Mouse (Mus musculus) neural tube, embryonic 13.5 days (tissue): ENCODE measurements at regions not wholly inside any gene's neighbourhood (a gene's known extent, or its start where the extent isn't known, plus 50 kb on each side); places are given as distances from the start of the nearest gene placed in this dataset.

Experiments used
- ATAC-seq: fragments of 200-750 bp; cut with Nextera tagmentation; 2 replicates; pipeline ENCODE4 v1.8.0; 2017; ENCODE audit warnings: low read depth, mild to moderate bottlenecking, moderate TSS enrichment, moderate library complexity
- H3K27ac ChIP-seq: fragments of 300-500 bp; sonication (generic); replicated peaks from 2 replicates; pipeline ENCODE4 v1.5.1; 2015; ENCODE audit warnings: moderate library complexity, mild to moderate bottlenecking, inconsistent platforms
- H3K27me3 ChIP-seq: fragments of 300-500 bp; sonication (generic); 2 replicates; pipeline ENCODE4 v1.6.1; 2015; ENCODE audit warnings: mild to moderate bottlenecking, inconsistent platforms
- H3K36me3 ChIP-seq: fragments of 300-500 bp; sonication (generic); 2 replicates; pipeline ENCODE4 v1.6.1; 2015; ENCODE audit warnings: mild to moderate bottlenecking, inconsistent platforms
- H3K4me1 ChIP-seq: fragments of 300-500 bp; sonication (generic); replicated peaks from 2 replicates; pipeline ENCODE4 v1.6.1; 2015; ENCODE audit warnings: inconsistent platforms
- H3K4me2 ChIP-seq: fragments of 300-500 bp; sonication (generic); 2 replicates; pipeline ENCODE4 v1.6.1; 2015; ENCODE audit warnings: inconsistent platforms, mild to moderate bottlenecking, moderate library complexity
- H3K4me3 ChIP-seq: fragments of 300-500 bp; sonication (generic); 2 replicates; pipeline ENCODE4 v1.5.1; 2015; ENCODE audit warnings: mild to moderate bottlenecking, inconsistent platforms
- H3K9ac ChIP-seq: fragments of 300-500 bp; sonication (generic); 2 replicates; pipeline ENCODE4 v1.6.1; 2015; ENCODE audit warnings: moderate library complexity, mild to moderate bottlenecking, inconsistent platforms
- H3K9me3 ChIP-seq: fragments of 300-500 bp; sonication (generic); 2 replicates; pipeline ENCODE4 v1.6.1; 2016; ENCODE audit warnings: inconsistent platforms
- WGBS: fragments of 180-500 bp; shearing (Covaris S2); methylation state at CpG from one replicate; pipeline ENCODE4 v1.1.7; 2015; 5-methylcytosine and 5-hydroxymethylcytosine counted together

- Histone ChIP-seq H3K27me3 (peaks cover 35% of the 10 kb centered on the region), H3K9ac (peak overlapping the region; percentile 88), H3K4me3 (peak overlapping the region; percentile 42), H3K4me1 (peaks cover 92% of the 10 kb centered on the region), H3K9me3 (no peaks in the 10 kb centered on the region), H3K36me3 (no peaks in the 10 kb centered on the region), H3K27ac (peak overlapping the region; percentile 100), H3K4me2 (peak overlapping the region; percentile 72)
- ATAC-seq: peak; percentile 49
- 18% methylated on average over 9 of the region's 9 CpGs for WGBS
Measured at GRCm38 (mm10) chr15:85652871-85653337, 70.6 kb upstream of the Wnt7b start.

DNA sequence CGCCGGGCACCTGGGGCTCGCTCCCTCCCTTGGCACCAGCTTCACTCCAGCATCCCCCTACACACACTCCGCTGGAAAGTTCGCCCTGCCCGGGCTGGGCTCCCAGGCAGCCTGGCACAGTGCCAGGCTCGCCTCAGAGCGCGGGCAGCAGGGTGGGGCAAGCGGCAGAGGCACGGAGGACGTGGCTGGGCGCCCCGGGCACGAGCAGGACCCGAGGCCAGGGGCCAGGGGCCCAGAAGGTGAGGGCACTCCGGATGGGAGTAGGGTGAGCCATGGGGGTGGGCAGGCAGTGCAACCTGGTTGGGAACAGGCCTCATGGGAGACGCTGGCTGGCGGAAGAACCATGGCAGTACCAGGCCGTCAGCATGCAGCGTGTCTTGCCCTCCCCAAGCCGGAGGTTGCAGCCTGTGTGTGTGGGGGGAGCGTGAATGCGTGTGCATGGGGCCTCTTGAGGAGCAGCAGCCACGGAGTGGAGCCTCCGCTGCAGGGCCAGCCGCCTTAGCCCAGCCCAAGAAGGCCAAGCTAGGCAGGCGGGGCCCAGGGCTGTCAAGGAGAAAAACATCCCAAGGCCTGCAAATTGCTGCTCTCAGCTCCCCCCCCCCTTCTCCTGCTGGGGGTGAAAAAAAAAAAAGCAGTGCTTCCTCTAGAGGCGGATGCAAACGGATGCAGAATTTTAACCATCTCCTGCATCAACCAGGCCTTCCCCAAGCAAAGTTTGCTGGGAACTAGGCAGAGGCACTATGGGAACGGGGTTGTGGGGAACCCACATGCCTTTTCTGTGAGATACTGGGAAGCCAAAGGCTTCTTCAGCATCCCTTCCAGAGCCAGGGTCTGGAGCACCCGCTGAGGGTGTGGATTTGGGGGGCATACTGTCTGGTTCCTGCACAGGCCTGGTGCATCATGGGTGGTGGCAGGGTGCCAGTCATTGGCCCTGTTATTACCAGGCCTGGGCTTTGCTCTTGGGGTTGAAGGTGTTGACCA lies 71.4 kb upstream of the Wnt7b start:
- Histone ChIP-seq H3K27me3 (peaks cover 36% of the 10 kb centered on the region), H3K9ac (peak overlapping the region; percentile 88), H3K36me3 (0 out of 2 replicates have a peak, but pooled peaks cover 4% of the 10 kb centered on the region), H3K9me3 (no peaks in the 10 kb centered on the region), H3K4me3 (peak overlapping the region; percentile 42), H3K4me2 (peak overlapping the region; percentile 72), H3K27ac (peak overlapping the region; percentile 100), H3K4me1 (peaks cover 93% of the 10 kb centered on the region)
- WGBS: 17% methylated on average over 32 of the region's 32 CpGs
- peak; percentile 84 for ATAC-seq

DNA sequence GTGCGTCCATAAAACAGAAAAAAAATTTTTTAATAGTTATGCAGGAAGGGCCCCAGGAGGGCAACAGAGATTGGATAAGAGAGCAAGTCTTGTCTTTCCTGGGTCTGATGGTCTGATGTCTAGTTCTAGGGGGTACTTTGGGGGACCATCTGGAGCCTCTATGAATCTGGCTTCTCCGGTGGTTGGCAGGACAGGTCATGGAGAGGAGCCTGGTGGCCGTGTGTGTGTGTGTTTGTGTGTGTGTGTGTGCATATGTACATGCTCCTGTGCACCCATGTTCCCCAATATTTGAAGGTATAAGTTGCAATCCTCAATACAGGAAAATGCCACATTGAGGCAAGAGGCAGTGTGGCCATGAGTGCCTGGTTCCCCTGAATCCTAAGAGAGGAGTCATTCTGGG lies 72.5 kb upstream of the Wnt7b start:
- peaks cover 88% of the 10 kb centered on the region for H3K4me1 ChIP-seq
- 53% methylated on average over 3 of the region's 3 CpGs for WGBS
- H3K9me3 ChIP-seq: no peaks in the 10 kb centered on the region
- peak overlapping the region; percentile 42 for H3K4me3 ChIP-seq
- H3K27ac ChIP-seq: peak overlapping the region; percentile 100
- H3K9ac ChIP-seq: peak overlapping the region; percentile 88
- 0 out of 2 replicates have a peak, but pooled peaks cover 4% of the 10 kb centered on the region for H3K36me3 ChIP-seq
- peak overlapping the region; percentile 72 for H3K4me2 ChIP-seq
- no peak for ATAC-seq
- peaks cover 42% of the 10 kb centered on the region for H3K27me3 ChIP-seq

GRCm38 (mm10) chr15:85655751-85656167 lies 73.5 kb upstream of the Wnt7b start:
- peak; percentile 70 for ATAC-seq
- peak overlapping the region; percentile 72 for H3K4me2 ChIP-seq
- no peaks in the 10 kb centered on the region for H3K9me3 ChIP-seq
- H3K27me3 ChIP-seq: peaks cover 46% of the 10 kb centered on the region
- 0 out of 2 replicates have a peak, but pooled peaks cover 4% of the 10 kb centered on the region for H3K36me3 ChIP-seq
- H3K9ac ChIP-seq: peak overlapping the region; percentile 88
- 33% methylated on average over 6 of the region's 6 CpGs for WGBS
- H3K27ac ChIP-seq: peak overlapping the region; percentile 100
- peaks cover 89% of the 10 kb centered on the region for H3K4me1 ChIP-seq
- peak overlapping the region; percentile 42 for H3K4me3 ChIP-seq

- peak overlapping the region; percentile 72 for H3K4me2 ChIP-seq
- H3K9ac ChIP-seq: no peak overlapping the region
- H3K36me3 ChIP-seq: 0 out of 2 replicates have a peak, but pooled peaks cover 4% of the 10 kb centered on the region
- peaks cover 54% of the 10 kb centered on the region for H3K27me3 ChIP-seq
- peak overlapping the region; percentile 62 for H3K27ac ChIP-seq
- 62% methylated on average over 6 of the region's 6 CpGs for WGBS
- ATAC-seq: no peak
- no peak overlapping the region for H3K4me3 ChIP-seq
- H3K9me3 ChIP-seq: no peaks in the 10 kb centered on the region
- peaks cover 89% of the 10 kb centered on the region for H3K4me1 ChIP-seq
Measured at GRCm38 (mm10) chr15:85656852-85657251, 74.6 kb upstream of the Wnt7b start.

GRCm38 (mm10) chr15:85657441-85657989 lies 75.2 kb upstream of the Wnt7b start:
- Histone ChIP-seq H3K27ac (peak overlapping the region; percentile 62), H3K36me3 (0 out of 2 replicates have a peak, but pooled peaks cover 4% of the 10 kb centered on the region), H3K27me3 (peaks cover 61% of the 10 kb centered on the region), H3K4me1 (peaks cover 89% of the 10 kb centered on the region), H3K4me2 (peak overlapping the region; percentile 72; the same call in 1 of the 2 replicates), H3K9ac (peak overlapping the region; percentile 50; the same call in 1 of the 2 replicates), H3K9me3 (no peaks in the 10 kb centered on the region), H3K4me3 (no peak overlapping the region)
- 56% methylated on average over 8 of the region's 8 CpGs for WGBS
- no peak for ATAC-seq

DNA sequence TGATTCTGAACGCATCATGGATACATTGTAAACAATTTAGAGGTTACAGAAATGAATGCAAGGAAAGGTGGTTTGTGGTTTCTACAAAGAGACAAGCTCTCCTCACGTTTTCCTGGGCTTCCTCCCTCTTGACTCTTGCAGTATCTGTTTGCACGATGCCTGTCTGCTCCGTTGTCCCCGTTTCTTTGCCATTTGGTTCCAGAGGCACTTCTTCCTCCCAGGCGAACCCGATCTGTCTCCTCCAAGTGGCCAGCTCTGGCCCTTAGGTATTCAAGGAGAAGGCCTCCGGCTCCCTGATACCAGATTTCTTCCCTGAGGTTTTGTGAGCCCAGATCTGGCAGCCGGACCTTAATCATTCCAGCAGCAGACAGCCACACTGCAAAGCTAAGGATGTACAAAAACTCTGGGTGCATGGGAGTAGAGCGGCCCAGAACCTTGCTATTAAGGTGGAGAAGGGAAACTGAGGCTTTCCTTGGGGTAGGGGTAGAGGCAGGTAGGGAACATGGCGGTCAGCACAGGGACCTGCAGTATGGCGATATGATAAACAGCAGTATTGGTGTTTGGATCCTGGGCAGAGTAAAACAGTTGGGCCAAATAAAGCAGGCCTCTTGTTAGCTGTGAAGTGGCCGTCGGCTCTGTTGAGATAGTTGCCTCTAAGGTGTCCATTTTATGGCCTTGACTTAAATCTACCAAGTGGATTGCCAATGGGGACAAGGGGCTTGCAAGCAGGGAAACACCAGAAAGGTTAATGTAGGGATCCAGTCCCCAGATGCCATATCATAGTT lies 76.0 kb upstream of the Wnt7b start:
- 77% methylated on average over 14 of the region's 14 CpGs for WGBS
- H3K9ac ChIP-seq: peak overlapping the region; percentile 43; the same call in 1 of the 2 replicates
- H3K27me3 ChIP-seq: peaks cover 68% of the 10 kb centered on the region
- H3K4me2 ChIP-seq: peak overlapping the region; percentile 7; the same call in 1 of the 2 replicates
- H3K27ac ChIP-seq: peak overlapping the region; percentile 52
- no peaks in the 10 kb centered on the region for H3K9me3 ChIP-seq
- 0 out of 2 replicates have a peak, but pooled peaks cover 4% of the 10 kb centered on the region for H3K36me3 ChIP-seq
- H3K4me1 ChIP-seq: peaks cover 86% of the 10 kb centered on the region
- H3K4me3 ChIP-seq: no peak overlapping the region
- ATAC-seq: no peak

DNA sequence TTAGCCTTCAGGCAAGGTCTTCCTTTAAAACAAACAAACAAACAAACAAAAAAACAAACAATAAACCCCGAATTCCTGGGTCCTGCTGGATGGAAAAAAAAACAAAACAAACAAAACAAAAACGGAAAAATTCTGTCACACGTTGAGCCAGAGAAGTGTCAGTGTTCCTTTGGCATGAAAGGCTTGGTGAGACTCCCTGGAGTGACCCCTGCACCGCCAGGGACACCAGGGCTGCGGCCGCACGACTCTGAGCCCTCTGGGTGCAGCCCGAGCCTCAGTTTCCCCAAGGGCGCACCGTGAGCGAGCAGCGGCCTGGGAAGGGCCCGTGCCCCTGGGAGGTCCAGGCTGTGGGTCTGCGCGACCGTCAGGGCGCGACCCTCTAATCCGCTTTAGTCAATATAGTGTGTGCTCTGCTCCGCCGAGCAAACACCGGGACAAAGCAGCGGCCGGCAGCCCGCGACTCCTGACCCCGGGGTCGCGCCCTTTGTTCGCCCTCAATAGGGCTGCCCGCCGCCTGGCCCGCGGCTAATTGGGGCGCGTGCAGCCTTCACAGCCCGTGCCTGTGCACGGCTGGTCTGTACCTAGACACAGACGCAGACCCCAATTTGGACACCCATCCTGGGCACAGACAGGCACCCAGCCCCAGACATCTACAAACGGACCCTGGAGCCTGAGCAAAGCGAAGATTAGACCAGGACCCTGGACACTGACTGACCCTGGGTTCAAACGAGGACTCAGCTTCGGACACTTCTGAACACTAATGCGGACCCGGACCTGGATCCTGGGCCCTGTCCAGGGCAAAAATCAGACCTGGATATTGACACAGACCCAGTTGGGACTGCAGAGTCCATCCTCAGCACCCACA lies 74.0 kb upstream of the Ppara start:
- H3K4me2 ChIP-seq: peak overlapping the region; percentile 41
- 12% methylated on average over 45 of the region's 45 CpGs for WGBS
- H3K27ac ChIP-seq: 0 out of 2 replicates have a peak overlapping the region, but pooled peaks have one; percentile 20
- peaks cover 86% of the 10 kb centered on the region for H3K27me3 ChIP-seq
- 0 out of 2 replicates have a peak overlapping the region, but pooled peaks have one; percentile 14 for H3K4me3 ChIP-seq
- peaks cover 79% of the 10 kb centered on the region for H3K4me1 ChIP-seq
- peak overlapping the region; percentile 60 for H3K9ac ChIP-seq
- ATAC-seq: no peak
- no peaks in the 10 kb centered on the region for H3K9me3 ChIP-seq
- 0 out of 2 replicates have a peak, but pooled peaks cover 4% of the 10 kb centered on the region for H3K36me3 ChIP-seq

DNA sequence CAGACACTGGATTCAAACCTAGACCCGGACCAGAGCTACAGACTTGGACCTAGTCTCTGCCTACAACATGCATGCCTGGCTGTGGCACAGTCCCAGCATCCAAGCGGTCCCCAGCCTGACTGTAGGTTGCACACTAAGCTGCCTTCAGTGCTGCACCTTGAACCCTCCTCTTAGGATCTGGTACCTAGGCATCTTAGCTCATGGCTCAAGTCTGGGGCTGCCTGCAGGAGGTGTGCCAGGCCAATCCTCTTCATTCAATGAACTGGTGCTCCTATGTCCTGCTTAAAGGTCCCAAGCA lies 73.4 kb upstream of the Ppara start:
- H3K27me3 ChIP-seq: peaks cover 82% of the 10 kb centered on the region
- no peak overlapping the region for H3K4me2 ChIP-seq
- H3K4me3 ChIP-seq: no peak overlapping the region
- peak overlapping the region; percentile 20; the same call in 1 of the 2 replicates for H3K27ac ChIP-seq
- H3K9me3 ChIP-seq: no peaks in the 10 kb centered on the region
- peak overlapping the region; percentile 60; the same call in 1 of the 2 replicates for H3K9ac ChIP-seq
- 87% methylated on average over 2 of the region's 2 CpGs for WGBS
- ATAC-seq: no peak
- peaks cover 74% of the 10 kb centered on the region for H3K4me1 ChIP-seq
- H3K36me3 ChIP-seq: 0 out of 2 replicates have a peak, but pooled peaks cover 4% of the 10 kb centered on the region

- WGBS: 60% methylated on average over 5 of the region's 5 CpGs
- Histone ChIP-seq H3K4me1 (peaks cover 74% of the 10 kb centered on the region), H3K4me3 (no peak overlapping the region), H3K9ac (no peak overlapping the region), H3K9me3 (no peaks in the 10 kb centered on the region), H3K36me3 (0 out of 2 replicates have a peak, but pooled peaks cover 4% of the 10 kb centered on the region), H3K27me3 (peaks cover 84% of the 10 kb centered on the region), H3K4me2 (no peak overlapping the region), H3K27ac (peak overlapping the region; percentile 20)
- ATAC-seq: no peak
Measured at GRCm38 (mm10) chr15:85661771-85662170, 73.0 kb upstream of the Ppara start.
